Mouse (Mus musculus): ENCODE results near the gene Gm8298.
"Not testable (repeated sequence)": the region's sequence is repeated elsewhere in the genome, so short reads cannot be mapped to it uniquely, and the experiment has no call there.

Gm8298 gene

GRCm38 (mm10) chr3:59860751-59861150 is at the start of gene Gm8298:
Gene Gm8298 (plus strand): TSS chr3:59861051.
- no peak for DNase-seq (ENCODE audit: low read depth, low spot score)

- no peak for DNase-seq (ENCODE audit: low read depth, low spot score)
Measured at GRCm38 (mm10) chr3:59813169-59813568, 47.7 kb upstream of the Gm8298 start.

GRCm38 (mm10) chr3:59870765-59871164 is 9.9 kb downstream of the Gm8298 start:
- peak; percentile 44 for DNase-seq (ENCODE audit: low read depth, low spot score)

GRCm38 (mm10) chr3:59877601-59878000 is 16.8 kb downstream of the Gm8298 start:
- not testable (repeated sequence) for DNase-seq (ENCODE audit: low read depth, low spot score)

GRCm38 (mm10) chr3:59879801-59880554 is 19.1 kb downstream of the Gm8298 start:
- DNase-seq (ENCODE audit: low read depth, low spot score) = not testable (repeated sequence)

GRCm38 (mm10) chr3:59893276-59893675 is 32.4 kb downstream of the Gm8298 start:
- no peak for DNase-seq (ENCODE audit: low read depth, low spot score)

GRCm38 (mm10) chr3:59924914-59925313 is 64.1 kb downstream of the Gm8298 start, which contains the start of gene C130079G13Rik:
Gene C130079G13Rik (plus strand): TSS chr3:59925214.
- DNase-seq (ENCODE audit: low read depth, low spot score) = no peak

All from A20 (cell line).